Mouse (Mus musculus): Measurements from ENCODE around the gene Cradd. TPM values are rescaled to one million over a fixed set of nuclear protein-coding genes. Genes with fewer than 3 reads are reported as not detected.
A peak's percentile ranks its signal among the peaks of the same experiment; 100 is the strongest.

Cradd gene
- polyA plus RNA-seq, 1 experiment from 2014 or later: 12.0 TPM

DNA sequence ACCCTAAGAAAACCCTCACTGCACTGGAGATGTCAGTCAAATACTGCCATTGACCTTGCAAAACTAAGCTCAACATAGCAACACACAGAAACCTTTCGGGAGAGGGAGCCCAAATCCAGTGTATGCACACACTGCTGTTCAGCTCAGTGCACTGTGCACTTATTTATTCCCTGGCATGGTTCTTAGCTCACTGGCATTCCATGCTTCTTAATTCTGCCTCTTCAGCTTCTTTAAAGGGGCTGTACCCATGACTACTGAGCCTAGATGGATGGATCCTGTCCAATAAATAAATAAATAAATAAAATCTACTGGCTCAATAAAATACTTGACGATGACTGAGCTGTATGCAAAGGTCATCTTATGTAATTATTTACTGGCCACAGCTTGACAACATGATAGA, 85.3 kb downstream of the Cradd start:
- no peaks in the 10 kb centered on the region for H3K36me3 ChIP-seq (ENCODE audit: control insufficient read depth, insufficient read depth, low read length)
- peak overlapping the region; percentile 33 for H3K27ac ChIP-seq (replicated peaks; ENCODE audit: low read depth, low read length)
- WGBS: 80% methylated on average over 2 of the region's 2 CpGs
- no peaks in the 10 kb centered on the region for H3K27me3 ChIP-seq (ENCODE audit: control insufficient read depth, insufficient read depth, low read length)
- H3K4me2 ChIP-seq (ENCODE audit: low read length): no peak overlapping the region
- no peak overlapping the region for H3K9ac ChIP-seq (replicated peaks; ENCODE audit: low read length)
- no peaks in the 10 kb centered on the region for H3K9me3 ChIP-seq (ENCODE audit: control insufficient read depth, low read length)
- DNase-seq: no peak
- no peak overlapping the region for H3K4me3 ChIP-seq (replicated peaks; ENCODE audit: low read depth, low read length)
- ATAC-seq (ENCODE audit: low FRiP score, low TSS enrichment): no peak
- peaks cover 17% of the 10 kb centered on the region; the same call in 1 of the 2 replicates for H3K4me1 ChIP-seq (ENCODE audit: control insufficient read depth, insufficient read depth, low read length)

- 47% methylated on average over 8 of the region's 8 CpGs for WGBS
- no peak overlapping the region for H3K27ac ChIP-seq (replicated peaks; ENCODE audit: low read depth, low read length)
- no peaks in the 10 kb centered on the region for H3K27me3 ChIP-seq (ENCODE audit: control insufficient read depth, insufficient read depth, low read length)
- ATAC-seq (ENCODE audit: low FRiP score, low TSS enrichment) (no peak), DNase-seq (no peak)
- H3K4me2 ChIP-seq (ENCODE audit: low read length): no peak overlapping the region
- peaks cover 17% of the 10 kb centered on the region; the same call in 1 of the 2 replicates for H3K4me1 ChIP-seq (ENCODE audit: control insufficient read depth, insufficient read depth, low read length)
- no peak overlapping the region for H3K9ac ChIP-seq (replicated peaks; ENCODE audit: low read length)
- H3K36me3 ChIP-seq (ENCODE audit: control insufficient read depth, insufficient read depth, low read length): no peaks in the 10 kb centered on the region
- no peaks in the 10 kb centered on the region for H3K9me3 ChIP-seq (ENCODE audit: control insufficient read depth, low read length)
- no peak overlapping the region for H3K4me3 ChIP-seq (replicated peaks; ENCODE audit: low read depth, low read length)
Measured at GRCm38 (mm10) chr10:95236226-95236625, 87.7 kb downstream of the Cradd start.

- H3K9me3 ChIP-seq (ENCODE audit: control insufficient read depth, low read length): no peaks in the 10 kb centered on the region
- no peaks in the 10 kb centered on the region for H3K27me3 ChIP-seq (ENCODE audit: control insufficient read depth, insufficient read depth, low read length)
- ATAC-seq (ENCODE audit: low FRiP score, low TSS enrichment) (no peak), DNase-seq (no peak)
- no peak overlapping the region for H3K4me2 ChIP-seq (ENCODE audit: low read length)
- H3K27ac ChIP-seq (replicated peaks; ENCODE audit: low read depth, low read length): no peak overlapping the region
- H3K9ac ChIP-seq (replicated peaks; ENCODE audit: low read length): no peak overlapping the region
- peaks cover 12% of the 10 kb centered on the region; the same call in 1 of the 2 replicates for H3K4me1 ChIP-seq (ENCODE audit: control insufficient read depth, insufficient read depth, low read length)
- no peak overlapping the region for H3K4me3 ChIP-seq (replicated peaks; ENCODE audit: low read depth, low read length)
- H3K36me3 ChIP-seq (ENCODE audit: control insufficient read depth, insufficient read depth, low read length): no peaks in the 10 kb centered on the region
- WGBS: 32% methylated on average over 3 of the region's 3 CpGs
Measured at GRCm38 (mm10) chr10:95234661-95235060, 89.3 kb downstream of the Cradd start.

GRCm38 (mm10) chr10:95233044-95233443, 90.9 kb downstream of the Cradd start:
- DNase-seq (no peak), ATAC-seq (ENCODE audit: low FRiP score, low TSS enrichment) (no peak)
- no peaks in the 10 kb centered on the region for H3K36me3 ChIP-seq (ENCODE audit: control insufficient read depth, insufficient read depth, low read length)
- H3K4me2 ChIP-seq (ENCODE audit: low read length): no peak overlapping the region
- H3K9ac ChIP-seq (replicated peaks; ENCODE audit: low read length): no peak overlapping the region
- H3K4me3 ChIP-seq (replicated peaks; ENCODE audit: low read depth, low read length): no peak overlapping the region
- no peak overlapping the region for H3K27ac ChIP-seq (replicated peaks; ENCODE audit: low read depth, low read length)
- 93% methylated on average over 10 of the region's 10 CpGs for WGBS
- H3K9me3 ChIP-seq (ENCODE audit: control insufficient read depth, low read length): no peaks in the 10 kb centered on the region
- H3K27me3 ChIP-seq (ENCODE audit: control insufficient read depth, insufficient read depth, low read length): no peaks in the 10 kb centered on the region
- peaks cover 10% of the 10 kb centered on the region; the same call in 1 of the 2 replicates for H3K4me1 ChIP-seq (ENCODE audit: control insufficient read depth, insufficient read depth, low read length)

DNA sequence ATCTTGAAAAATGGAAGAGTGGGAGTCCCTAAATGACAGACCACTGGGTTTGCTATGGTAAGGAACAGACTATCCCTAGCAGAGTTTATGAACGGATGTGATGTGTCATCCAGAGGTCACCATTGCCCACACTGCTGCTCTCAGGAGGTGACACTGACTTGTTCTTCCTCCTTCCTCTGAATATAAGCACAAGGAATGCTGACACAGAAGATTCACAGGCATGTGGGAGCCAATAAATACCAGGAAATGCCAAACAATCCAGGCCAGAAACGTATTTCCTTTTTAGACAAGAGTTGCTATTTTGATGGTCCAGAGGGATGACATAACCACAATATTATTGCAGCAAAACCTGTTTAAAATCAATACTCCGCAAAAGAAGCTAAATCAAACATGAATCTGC, 91.4 kb downstream of the Cradd start:
- H3K27ac ChIP-seq (replicated peaks; ENCODE audit: low read depth, low read length): no peak overlapping the region
- no peak overlapping the region for H3K4me3 ChIP-seq (replicated peaks; ENCODE audit: low read depth, low read length)
- no peak overlapping the region for H3K9ac ChIP-seq (replicated peaks; ENCODE audit: low read length)
- peaks cover 10% of the 10 kb centered on the region; the same call in 1 of the 2 replicates for H3K4me1 ChIP-seq (ENCODE audit: control insufficient read depth, insufficient read depth, low read length)
- ATAC-seq (ENCODE audit: low FRiP score, low TSS enrichment) (no peak), DNase-seq (no peak)
- H3K36me3 ChIP-seq (ENCODE audit: control insufficient read depth, insufficient read depth, low read length): no peaks in the 10 kb centered on the region
- H3K9me3 ChIP-seq (ENCODE audit: control insufficient read depth, low read length): no peaks in the 10 kb centered on the region
- H3K27me3 ChIP-seq (ENCODE audit: control insufficient read depth, insufficient read depth, low read length): no peaks in the 10 kb centered on the region
- 79% methylated on average over 3 of the region's 3 CpGs for WGBS
- H3K4me2 ChIP-seq (ENCODE audit: low read length): no peak overlapping the region

DNA sequence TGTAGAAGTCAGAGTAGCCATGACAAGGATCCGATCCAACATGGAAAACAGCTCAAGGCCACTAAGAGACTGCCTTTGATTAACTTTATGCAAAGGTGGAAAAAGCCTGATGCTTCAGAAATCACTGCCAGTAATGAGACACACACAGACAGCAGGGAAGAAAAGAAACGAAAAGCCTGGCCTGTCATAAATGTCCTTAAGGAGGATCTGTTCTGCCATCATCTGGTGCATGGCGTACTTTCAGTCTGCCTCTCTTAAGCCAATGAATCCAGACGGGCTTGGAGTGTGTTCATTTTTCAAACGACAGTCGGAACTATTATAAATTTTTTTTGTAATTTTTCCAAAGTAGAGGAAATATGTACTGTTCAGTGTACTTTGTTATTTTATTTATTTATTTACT, 95.7 kb downstream of the Cradd start:
- 50% methylated on average over 6 of the region's 6 CpGs for WGBS
- Histone ChIP-seq H3K9ac (replicated peaks; ENCODE audit: low read length) (no peak overlapping the region), H3K27ac (replicated peaks; ENCODE audit: low read depth, low read length) (no peak overlapping the region), H3K4me1 (ENCODE audit: control insufficient read depth, insufficient read depth, low read length) (peaks cover 4% of the 10 kb centered on the region; the same call in 1 of the 2 replicates), H3K36me3 (ENCODE audit: control insufficient read depth, insufficient read depth, low read length) (no peaks in the 10 kb centered on the region), H3K4me2 (ENCODE audit: low read length) (no peak overlapping the region), H3K27me3 (ENCODE audit: control insufficient read depth, insufficient read depth, low read length) (no peaks in the 10 kb centered on the region), H3K9me3 (ENCODE audit: control insufficient read depth, low read length) (no peaks in the 10 kb centered on the region), H3K4me3 (replicated peaks; ENCODE audit: low read depth, low read length) (no peak overlapping the region)
- peak; percentile 72 for DNase-seq
- ATAC-seq (ENCODE audit: low FRiP score, low TSS enrichment): peak; percentile 11; the same call in 1 of the 2 replicates

- 5% methylated on average over 1 of the region's 1 CpGs for WGBS
- Histone ChIP-seq H3K9me3 (ENCODE audit: control insufficient read depth, low read length) (no peaks in the 10 kb centered on the region), H3K4me3 (replicated peaks; ENCODE audit: low read depth, low read length) (no peak overlapping the region), H3K9ac (replicated peaks; ENCODE audit: low read length) (no peak overlapping the region), H3K4me1 (ENCODE audit: control insufficient read depth, insufficient read depth, low read length) (peaks cover 4% of the 10 kb centered on the region; the same call in 1 of the 2 replicates), H3K27me3 (ENCODE audit: control insufficient read depth, insufficient read depth, low read length) (no peaks in the 10 kb centered on the region), H3K4me2 (ENCODE audit: low read length) (no peak overlapping the region), H3K27ac (replicated peaks; ENCODE audit: low read depth, low read length) (peak overlapping the region; percentile 63), H3K36me3 (ENCODE audit: control insufficient read depth, insufficient read depth, low read length) (no peaks in the 10 kb centered on the region)
- ATAC-seq (ENCODE audit: low FRiP score, low TSS enrichment): no peak
- no peak for DNase-seq
Measured at GRCm38 (mm10) chr10:95227590-95227989, 96.3 kb downstream of the Cradd start.

GRCm38 (mm10) chr10:95226772-95227171, 97.2 kb downstream of the Cradd start:
- no peaks in the 10 kb centered on the region for H3K36me3 ChIP-seq (ENCODE audit: control insufficient read depth, insufficient read depth, low read length)
- no peaks in the 10 kb centered on the region for H3K9me3 ChIP-seq (ENCODE audit: control insufficient read depth, low read length)
- 64% methylated on average over 4 of the region's 4 CpGs for WGBS
- no peak overlapping the region for H3K4me3 ChIP-seq (replicated peaks; ENCODE audit: low read depth, low read length)
- H3K4me1 ChIP-seq (ENCODE audit: control insufficient read depth, insufficient read depth, low read length): peaks cover 4% of the 10 kb centered on the region; the same call in 1 of the 2 replicates
- H3K4me2 ChIP-seq (ENCODE audit: low read length): no peak overlapping the region
- ATAC-seq (ENCODE audit: low FRiP score, low TSS enrichment) (no peak), DNase-seq (no peak)
- H3K27ac ChIP-seq (replicated peaks; ENCODE audit: low read depth, low read length): no peak overlapping the region
- no peak overlapping the region for H3K9ac ChIP-seq (replicated peaks; ENCODE audit: low read length)
- no peaks in the 10 kb centered on the region for H3K27me3 ChIP-seq (ENCODE audit: control insufficient read depth, insufficient read depth, low read length)

DNA sequence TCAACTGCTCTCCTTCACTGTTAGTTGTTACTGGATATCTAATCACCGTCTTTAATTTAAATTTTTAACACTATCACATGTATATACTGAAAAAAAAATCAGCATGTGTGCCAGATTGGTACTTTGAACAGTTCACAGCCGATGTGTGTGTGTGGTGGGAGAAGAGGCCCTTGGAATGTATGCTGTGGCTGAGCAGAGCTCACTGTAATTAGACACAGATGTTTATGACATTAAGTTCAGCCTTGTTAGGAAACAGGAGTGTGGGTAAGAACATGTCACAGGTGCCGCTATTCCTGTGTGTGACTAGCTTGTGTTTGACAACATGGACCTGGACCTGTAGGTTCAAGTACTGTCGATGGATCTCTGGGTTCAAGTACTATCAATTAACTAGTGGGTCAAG, 98.9 kb downstream of the Cradd start:
- no peak overlapping the region for H3K27ac ChIP-seq (replicated peaks; ENCODE audit: low read depth, low read length)
- no peaks in the 10 kb centered on the region for H3K9me3 ChIP-seq (ENCODE audit: control insufficient read depth, low read length)
- peaks cover 4% of the 10 kb centered on the region; the same call in 1 of the 2 replicates for H3K4me1 ChIP-seq (ENCODE audit: control insufficient read depth, insufficient read depth, low read length)
- H3K27me3 ChIP-seq (ENCODE audit: control insufficient read depth, insufficient read depth, low read length): no peaks in the 10 kb centered on the region
- DNase-seq (no peak), ATAC-seq (ENCODE audit: low FRiP score, low TSS enrichment) (no peak)
- no peak overlapping the region for H3K4me2 ChIP-seq (ENCODE audit: low read length)
- no peak overlapping the region for H3K9ac ChIP-seq (replicated peaks; ENCODE audit: low read length)
- no peak overlapping the region for H3K4me3 ChIP-seq (replicated peaks; ENCODE audit: low read depth, low read length)
- H3K36me3 ChIP-seq (ENCODE audit: control insufficient read depth, insufficient read depth, low read length): no peaks in the 10 kb centered on the region
- 95% methylated on average over 4 of the region's 4 CpGs for WGBS
